Mouse (Mus musculus) kidney, embryonic 16.5 days (tissue): Measurements from ENCODE around the gene Fam84b. TPM values are rescaled to one million over a fixed set of nuclear protein-coding genes. Genes with fewer than 3 reads are reported as not detected.
"Not testable (repeated sequence)": the region's sequence is repeated elsewhere in the genome, so short reads cannot be mapped to it uniquely, and the experiment has no call there.

Source experiments
- ATAC-seq: fragments of 200-750 bp; cut with Nextera tagmentation; 2 replicates; pipeline ENCODE4 v1.8.0; 2017; ENCODE audit warnings: moderate TSS enrichment; ENCODE audit not compliant: low FRiP score, low TSS enrichment
- H3K27ac ChIP-seq: fragments of 300-500 bp; sonication (generic); 2 replicates; pipeline ENCODE4 v1.5.1; 2014; ENCODE audit warnings: low read length
- H3K27me3 ChIP-seq: fragments of 300-500 bp; sonication (generic); 2 replicates; pipeline ENCODE4 v1.6.1; 2014; ENCODE audit warnings: low read length, control low read depth, mixed read lengths; ENCODE audit not compliant: insufficient read depth
- H3K36me3 ChIP-seq: fragments of 300-500 bp; sonication (generic); 2 replicates; pipeline ENCODE4 v1.6.1; 2014; ENCODE audit warnings: low read length, control low read depth, mixed read lengths; ENCODE audit not compliant: insufficient read depth
- H3K4me1 ChIP-seq: fragments of 300-500 bp; sonication (generic); 2 replicates; pipeline ENCODE4 v1.6.1; 2014; ENCODE audit warnings: low read length, control low read depth, mixed read lengths; ENCODE audit not compliant: insufficient read depth
- H3K4me2 ChIP-seq: fragments of 300-500 bp; sonication (generic); replicated peaks from 2 replicates; pipeline ENCODE4 v1.6.1; 2014; ENCODE audit warnings: low read depth, low read length
- H3K4me3 ChIP-seq: fragments of 300-500 bp; sonication (generic); 2 replicates; pipeline ENCODE4 v1.5.1; 2014; ENCODE audit warnings: mild to moderate bottlenecking, low read length
- H3K9ac ChIP-seq: fragments of 300-500 bp; sonication (generic); replicated peaks from 2 replicates; pipeline ENCODE4 v1.6.1; 2014; ENCODE audit warnings: low read length
- H3K9me3 ChIP-seq: fragments of 300-500 bp; sonication (generic); 2 replicates; pipeline ENCODE4 v1.6.1; 2016; ENCODE audit warnings: low read length, control low read depth
- WGBS: fragments of 180-500 bp; shearing (Covaris S2); extraction: QIAGEN DNeasy Blood & Tissue Kit; methylation state at CpG from one replicate; pipeline ENCODE4 v1.1.7; 2014; 5-methylcytosine and 5-hydroxymethylcytosine counted together
- polyA plus RNA-seq: library from polyadenylated mRNA; unstranded; fragments of >200 nt; fragmentation: Nextera tagmentation; extraction: Ambion mirVana; gene quantifications from 2 replicates; pipeline ENCODE4 v1.2.1, GENCODE M21; 2015

Fam84b gene
- polyA plus RNA-seq, 1 experiment from 2014 or later = 26.5 TPM

DNA sequence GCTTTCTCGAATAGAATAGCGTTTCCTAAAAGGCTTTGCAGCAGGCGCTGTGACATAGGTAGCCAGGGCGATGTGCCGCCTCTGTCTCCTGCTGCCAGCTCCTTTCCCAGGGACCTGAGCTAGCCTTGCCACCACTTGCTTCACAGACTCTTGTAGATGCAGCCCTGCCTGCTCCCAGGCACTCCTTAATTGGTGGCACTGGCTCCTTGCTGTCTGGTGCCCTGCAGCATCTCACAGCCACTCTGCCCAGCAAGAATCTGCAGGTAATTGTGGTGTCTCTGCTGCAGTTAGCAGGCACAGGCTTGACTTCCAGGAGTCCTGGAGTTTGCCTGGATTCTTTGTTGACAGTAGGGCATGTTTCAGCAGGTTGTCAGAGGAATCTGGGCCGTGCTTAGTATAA is 7.3 kb downstream of the Fam84b start:
- H3K36me3 ChIP-seq = no peaks in the 10 kb centered on the region
- ATAC-seq = no peak
- H3K27me3 ChIP-seq = no peaks in the 10 kb centered on the region
- no peak overlapping the region for H3K4me3 ChIP-seq
- 61% methylated on average over 6 of the region's 6 CpGs for WGBS
- H3K4me2 ChIP-seq = no peak overlapping the region
- no peaks in the 10 kb centered on the region for H3K9me3 ChIP-seq
- H3K27ac ChIP-seq = no peak overlapping the region
- peaks cover 16% of the 10 kb centered on the region; the same call in 1 of the 2 replicates for H3K4me1 ChIP-seq
- H3K9ac ChIP-seq = no peak overlapping the region

DNA sequence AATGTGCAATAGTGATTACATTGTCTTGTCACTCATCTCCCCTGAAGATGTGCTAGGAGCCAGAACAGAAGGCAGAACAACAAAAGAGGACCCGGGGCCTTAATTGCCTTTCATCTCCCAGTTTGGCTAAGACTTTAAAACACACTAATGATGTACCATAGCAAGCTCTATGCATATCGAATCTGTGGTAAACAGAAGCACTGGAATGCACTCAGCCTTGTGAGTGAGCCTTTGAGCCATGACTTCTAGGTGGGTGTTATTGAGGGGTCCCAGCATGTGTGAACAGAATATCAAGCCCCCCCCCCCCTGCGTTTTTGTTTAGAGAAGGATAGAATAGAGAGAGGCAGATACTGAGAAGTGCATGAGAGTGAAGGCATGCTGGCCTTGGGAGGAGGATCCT is 7.7 kb downstream of the Fam84b start:
- no peak overlapping the region for H3K9ac ChIP-seq
- WGBS = 18% methylated on average over 3 of the region's 3 CpGs

DNA sequence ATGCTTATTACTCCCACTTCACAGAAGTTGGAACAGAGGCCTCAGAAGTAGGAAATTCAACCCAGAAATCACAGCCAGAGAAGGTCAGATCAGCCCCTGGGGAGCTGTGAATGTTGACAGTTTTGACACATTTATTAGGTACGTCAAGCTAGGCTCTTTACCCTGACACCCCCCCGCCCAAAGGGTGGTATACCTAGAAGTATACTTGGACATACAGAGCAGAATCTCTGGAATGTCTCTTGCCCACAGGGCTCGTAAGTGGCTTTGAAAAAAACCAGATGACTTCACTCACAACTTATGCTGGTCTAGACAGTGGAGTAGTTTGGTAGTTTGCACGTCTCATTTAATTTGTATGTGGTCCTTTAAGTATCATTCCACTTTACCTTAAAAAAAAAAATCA is 11.8 kb downstream of the Fam84b start:
- no peaks in the 10 kb centered on the region for H3K9me3 ChIP-seq
- 37% methylated on average over 4 of the region's 4 CpGs for whole genome bisulfite sequencing
- no peaks in the 10 kb centered on the region for H3K27me3 ChIP-seq
- no peak overlapping the region for H3K27ac ChIP-seq
- no peak overlapping the region for H3K4me3 ChIP-seq
- peaks cover 33% of the 10 kb centered on the region for H3K4me1 ChIP-seq
- no peak for ATAC-seq
- no peak overlapping the region for H3K4me2 ChIP-seq
- H3K36me3 ChIP-seq = no peaks in the 10 kb centered on the region
- H3K9ac ChIP-seq = no peak overlapping the region

More for the DNA sequence above, 7.7 kb downstream of the Fam84b start:
- Histone ChIP-seq H3K4me3 (no peak overlapping the region), H3K27ac (no peak overlapping the region), H3K27me3 (no peaks in the 10 kb centered on the region), H3K36me3 (no peaks in the 10 kb centered on the region), H3K9me3 (no peaks in the 10 kb centered on the region), H3K4me2 (no peak overlapping the region), H3K4me1 (peaks cover 20% of the 10 kb centered on the region; the same call in 1 of the 2 replicates)
- no peak for ATAC-seq

- H3K9ac ChIP-seq, ATAC-seq, H3K27me3 ChIP-seq, H3K4me3 ChIP-seq, H3K36me3 ChIP-seq, H3K27ac ChIP-seq, H3K9me3 ChIP-seq, H3K4me2 ChIP-seq: not testable (repeated sequence)
- H3K4me1 ChIP-seq = peaks cover 33% of the 10 kb centered on the region
Observed at GRCm38 (mm10) chr15:60841312-60841711, 12.3 kb downstream of the Fam84b start.

DNA sequence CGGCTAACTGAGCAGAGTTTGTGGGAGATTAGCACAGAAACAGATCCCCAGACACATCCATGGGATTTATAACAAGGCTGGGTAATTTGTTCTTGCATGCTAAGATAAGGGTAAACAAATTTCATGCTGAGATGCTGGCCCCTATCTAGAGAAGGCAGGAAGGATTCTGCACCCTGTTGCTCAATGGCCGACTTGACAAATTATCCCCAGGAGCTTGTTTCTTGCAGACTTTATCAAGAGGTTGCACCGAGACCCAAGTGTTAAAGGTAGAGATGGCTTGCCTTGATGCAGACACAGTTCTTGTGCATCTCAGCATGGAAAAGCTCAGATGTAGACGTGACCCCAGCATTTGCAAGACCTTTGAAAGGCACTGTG is 13.3 kb downstream of the Fam84b start:
- WGBS = 35% methylated on average over 4 of the region's 4 CpGs
- ATAC-seq = no peak
- Histone ChIP-seq H3K9me3 (peaks cover 5% of the 10 kb centered on the region; the same call in 1 of the 2 replicates), H3K4me2 (no peak overlapping the region), H3K4me1 (peaks cover 25% of the 10 kb centered on the region), H3K36me3 (no peaks in the 10 kb centered on the region), H3K27ac (peak overlapping the region; percentile 84), H3K27me3 (no peaks in the 10 kb centered on the region), H3K4me3 (no peak overlapping the region), H3K9ac (no peak overlapping the region)

- ATAC-seq = peak; percentile 81
- Histone ChIP-seq H3K4me1 (peaks cover 23% of the 10 kb centered on the region), H3K4me3 (no peak overlapping the region), H3K9ac (no peak overlapping the region), H3K36me3 (no peaks in the 10 kb centered on the region), H3K27me3 (no peaks in the 10 kb centered on the region), H3K9me3 (peaks cover 5% of the 10 kb centered on the region), H3K4me2 (no peak overlapping the region), H3K27ac (peak overlapping the region; percentile 84)
- 30% methylated on average over 3 of the region's 3 CpGs for WGBS
Observed at GRCm38 (mm10) chr15:60839539-60840295, 13.9 kb downstream of the Fam84b start.

GRCm38 (mm10) chr15:60838135-60838534 is 15.4 kb downstream of the Fam84b start:
- WGBS = 36% methylated on average over 8 of the region's 8 CpGs
- Histone ChIP-seq H3K27ac (peak overlapping the region; percentile 84), H3K27me3 (no peaks in the 10 kb centered on the region), H3K9me3 (peaks cover 5% of the 10 kb centered on the region), H3K4me1 (peaks cover 32% of the 10 kb centered on the region), H3K9ac (no peak overlapping the region), H3K4me3 (no peak overlapping the region), H3K4me2 (no peak overlapping the region), H3K36me3 (no peaks in the 10 kb centered on the region)
- peak; percentile 44; the same call in 1 of the 2 replicates for ATAC-seq

DNA sequence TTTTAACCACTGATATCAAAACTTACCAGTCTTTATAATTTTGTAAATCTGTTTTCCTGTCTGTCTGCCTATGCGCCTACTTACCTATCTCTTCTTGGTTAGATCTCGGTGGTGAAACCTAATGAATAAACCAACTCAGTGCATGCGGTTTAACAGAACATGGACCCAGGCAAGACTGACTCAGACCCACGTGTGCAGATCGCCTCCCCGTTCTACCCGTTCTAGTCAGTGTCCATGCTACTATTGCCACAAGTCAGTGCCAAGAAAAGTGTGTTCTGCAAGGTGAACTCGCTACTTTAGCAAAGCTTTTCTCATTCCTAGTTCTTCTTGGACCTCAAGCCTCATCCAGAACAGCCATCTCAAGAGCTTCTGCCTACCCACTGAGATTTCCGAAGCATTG is 15.9 kb downstream of the Fam84b start:
- no peak overlapping the region for H3K4me2 ChIP-seq
- no peak overlapping the region for H3K9ac ChIP-seq
- peak overlapping the region; percentile 84 for H3K27ac ChIP-seq
- H3K4me1 ChIP-seq = peaks cover 32% of the 10 kb centered on the region
- ATAC-seq = no peak
- H3K36me3 ChIP-seq = no peaks in the 10 kb centered on the region
- peaks cover 5% of the 10 kb centered on the region for H3K9me3 ChIP-seq
- WGBS = 88% methylated on average over 9 of the region's 9 CpGs
- H3K27me3 ChIP-seq = no peaks in the 10 kb centered on the region
- H3K4me3 ChIP-seq = no peak overlapping the region

DNA sequence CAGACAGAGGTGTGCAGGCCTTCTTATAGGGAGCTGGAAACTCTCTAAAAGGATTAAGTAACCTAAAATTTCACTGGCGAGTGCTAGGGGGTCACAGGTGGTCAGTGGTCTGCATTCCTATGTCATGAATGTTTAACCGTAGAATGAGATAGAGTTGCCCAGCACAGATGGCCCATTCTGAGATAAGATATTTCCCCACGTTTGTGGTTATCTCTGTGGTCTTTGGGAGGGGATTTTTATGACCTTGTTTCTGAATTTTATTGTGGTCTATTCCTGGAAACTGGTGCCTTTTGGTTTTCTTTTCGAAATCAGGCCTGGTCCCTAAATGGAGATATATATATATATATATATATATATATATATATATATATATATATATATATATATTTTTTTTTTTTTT is 17.3 kb downstream of the Fam84b start:
- Histone ChIP-seq H3K4me1 (peaks cover 26% of the 10 kb centered on the region), H3K9ac (no peak overlapping the region), H3K9me3 (peaks cover 5% of the 10 kb centered on the region), H3K4me3 (no peak overlapping the region), H3K4me2 (no peak overlapping the region), H3K27ac (no peak overlapping the region), H3K27me3 (no peaks in the 10 kb centered on the region), H3K36me3 (no peaks in the 10 kb centered on the region)
- WGBS = 80% methylated on average over 4 of the region's 4 CpGs
- no peak for ATAC-seq
